Mouse (Mus musculus) liver, embryonic 16.5 days (tissue): Measurements from ENCODE around the gene Pnck. TPM values are rescaled to one million over a fixed set of nuclear protein-coding genes. Genes with fewer than 3 reads are reported as not detected.

Experiments
- ATAC-seq: fragments of 200-750 bp; cut with Nextera tagmentation; 2 replicates; pipeline ENCODE4 v1.8.0; 2017; ENCODE audit warnings: low read depth, mild to moderate bottlenecking, moderate number of reproducible peaks, moderate library complexity
- H3K27ac ChIP-seq: fragments of 300-500 bp; sonication (generic); 2 replicates; pipeline ENCODE4 v1.5.1; 2014; ENCODE audit warnings: mild to moderate bottlenecking, low read length
- H3K27me3 ChIP-seq: fragments of 300-500 bp; sonication (generic); 2 replicates; pipeline ENCODE4 v1.6.1; 2014; ENCODE audit warnings: low read depth, low read length, mixed read lengths; ENCODE audit not compliant: control insufficient read depth, insufficient read depth
- H3K36me3 ChIP-seq: fragments of 300-500 bp; sonication (generic); 2 replicates; pipeline ENCODE4 v1.6.1; 2014; ENCODE audit warnings: mild to moderate bottlenecking; ENCODE audit not compliant: control insufficient read depth, insufficient read depth
- H3K4me1 ChIP-seq: fragments of 300-500 bp; sonication (generic); 2 replicates; pipeline ENCODE4 v1.6.1; 2014; ENCODE audit warnings: low read depth, low read length, mixed read lengths; ENCODE audit not compliant: control insufficient read depth
- H3K4me2 ChIP-seq: fragments of 300-500 bp; sonication (generic); 2 replicates; pipeline ENCODE4 v1.6.1; 2014; ENCODE audit warnings: low read depth, low read length, mixed read lengths
- H3K4me3 ChIP-seq: fragments of 300-500 bp; sonication (generic); 2 replicates; pipeline ENCODE4 v1.5.1; 2014; ENCODE audit warnings: low read depth, mild to moderate bottlenecking, low read length
- H3K9ac ChIP-seq: fragments of 300-500 bp; sonication (generic); 2 replicates; pipeline ENCODE4 v1.6.1; 2014; ENCODE audit warnings: low read depth, low read length
- H3K9me3 ChIP-seq: fragments of 300-500 bp; sonication (generic); replicated peaks from 2 replicates; pipeline ENCODE4 v1.6.1; 2016; ENCODE audit warnings: low read length; ENCODE audit not compliant: control insufficient read depth
- WGBS: fragments of 180-500 bp; shearing (Covaris S2); extraction: QIAGEN DNeasy Blood & Tissue Kit; methylation state at CpG from one replicate; pipeline ENCODE4 v1.1.7; 2014; ENCODE audit not compliant: insufficient replicate concordance; 5-methylcytosine and 5-hydroxymethylcytosine counted together
- polyA plus RNA-seq: library from polyadenylated mRNA; unstranded; fragments of >200 nt; fragmentation: Nextera tagmentation; extraction: Ambion mirVana; gene quantifications from 2 replicates; pipeline ENCODE4 v1.2.1, GENCODE M21; 2015

The Pnck gene
- polyA plus RNA-seq, result 1.5 and 1.6 TPM in 2 replicates

DNA sequence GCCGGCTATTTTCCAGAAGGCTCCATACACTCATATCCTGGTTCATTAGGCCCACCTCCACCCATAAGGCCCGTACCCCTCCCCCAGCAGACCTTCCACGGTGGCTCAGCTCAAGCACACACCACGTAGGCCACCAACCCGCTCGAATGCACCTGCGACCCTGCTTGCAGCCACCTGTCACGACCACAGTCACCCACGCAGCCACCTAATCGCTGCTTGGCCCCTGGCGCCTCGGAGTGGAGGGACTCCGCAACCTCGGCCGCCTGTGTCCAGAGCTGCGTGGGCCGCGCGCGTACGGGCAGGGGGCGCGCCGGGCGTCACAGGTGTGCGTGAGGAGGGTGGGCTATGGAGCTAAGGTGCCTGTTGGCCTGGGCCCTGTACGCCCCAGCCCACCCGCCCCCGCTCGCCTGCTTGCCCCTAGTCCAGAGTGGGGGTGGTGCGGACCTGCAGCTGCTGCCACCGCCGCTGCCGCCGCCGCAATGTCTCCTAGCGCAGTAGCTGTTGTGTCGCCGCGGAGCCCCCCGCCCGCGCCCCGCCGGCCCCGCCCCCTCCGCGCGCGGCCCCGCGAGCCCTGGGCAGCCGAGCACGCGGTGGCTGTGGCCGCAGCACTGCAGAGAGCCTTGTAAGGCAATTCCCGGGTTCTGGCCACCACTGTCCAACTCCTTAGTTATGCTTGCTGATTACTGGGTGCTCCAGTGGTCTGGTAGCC is at the start of gene Pnck:
Gene Pnck (minus strand): TSS at position 543 of the 709 bp plus-strand sequence.
- Histone ChIP-seq H3K27ac (no peak within 1 kb of the TSS), H3K4me1 (no peaks in the 10 kb centered on the region), H3K4me3 (peak within 1 kb of the TSS; percentile 40), H3K9ac (peak within 1 kb of the TSS; percentile 16; the same call in 1 of the 2 replicates), H3K4me2 (peak within 1 kb of the TSS; percentile 57), H3K9me3 (no peaks in the 10 kb centered on the region), H3K36me3 (no peaks in the 10 kb centered on the region), H3K27me3 (peaks cover 6% of the 10 kb centered on the region)
- no peak for ATAC-seq
- WGBS, result 20% methylated on average over 54 of the region's 57 CpGs

DNA sequence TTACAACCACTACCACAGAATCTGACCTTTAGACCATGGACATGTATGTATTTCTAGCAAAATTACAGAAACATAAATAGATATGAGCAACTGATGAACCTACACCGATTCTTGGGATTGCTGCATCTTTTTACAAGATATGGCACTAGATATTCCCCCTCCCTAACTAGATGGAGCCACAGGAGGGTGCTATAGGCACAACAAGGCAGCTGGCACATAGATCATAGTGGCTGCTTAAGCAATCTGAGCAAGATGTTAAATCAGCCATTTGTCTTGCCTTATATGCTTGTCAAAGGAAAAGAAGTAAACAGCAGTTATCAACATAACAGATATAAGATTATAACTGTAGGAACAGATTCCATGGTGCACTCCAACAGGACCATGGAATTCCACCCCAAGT is 40.6 kb upstream of the Pnck start:
- Histone ChIP-seq H3K4me2 (no peak overlapping the region), H3K4me1 (no peaks in the 10 kb centered on the region), H3K4me3 (no peak overlapping the region), H3K36me3 (no peaks in the 10 kb centered on the region), H3K9ac (no peak overlapping the region), H3K27ac (no peak overlapping the region), H3K9me3 (no peaks in the 10 kb centered on the region), H3K27me3 (no peaks in the 10 kb centered on the region)
- 71% methylated on average over 1 of the region's 1 CpGs for WGBS
- no peak for ATAC-seq

DNA sequence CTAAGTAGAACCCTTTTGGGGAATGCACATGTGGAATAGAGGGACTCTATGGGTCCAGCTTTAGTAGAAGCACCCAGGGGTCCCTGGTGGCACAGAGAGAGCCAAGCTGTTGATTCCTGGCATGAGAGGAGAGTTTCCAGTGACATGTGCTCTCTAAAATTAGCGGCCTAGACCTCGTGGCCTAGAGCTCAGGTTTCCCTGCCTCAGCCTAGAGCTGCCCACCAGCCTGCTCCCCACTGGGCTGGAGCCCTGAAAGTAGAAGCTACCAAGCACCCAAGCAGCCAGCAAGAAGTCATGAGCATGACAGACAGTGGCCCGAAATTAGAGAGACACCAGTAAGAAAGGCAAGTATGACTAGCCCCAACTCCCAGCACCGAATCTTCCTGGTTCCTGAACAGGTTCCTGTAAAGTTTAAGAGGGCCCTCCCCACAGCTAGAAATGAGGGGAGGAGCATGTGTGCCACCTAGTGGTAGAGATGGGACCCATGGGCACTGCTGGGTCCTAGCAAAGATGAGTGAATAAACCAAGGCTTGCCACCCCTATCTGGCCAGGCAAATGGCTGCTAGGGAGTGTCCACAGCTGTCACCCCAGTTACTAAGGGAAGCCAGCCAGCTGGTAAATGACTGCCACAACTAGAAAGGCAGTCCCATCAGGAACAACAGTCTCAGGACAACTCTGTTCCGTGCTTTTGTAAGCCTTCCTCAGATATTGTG is 31.2 kb upstream of the Pnck start:
- ATAC-seq, result 0 out of 2 replicates have a peak, but pooled peaks have one; percentile 24

DNA sequence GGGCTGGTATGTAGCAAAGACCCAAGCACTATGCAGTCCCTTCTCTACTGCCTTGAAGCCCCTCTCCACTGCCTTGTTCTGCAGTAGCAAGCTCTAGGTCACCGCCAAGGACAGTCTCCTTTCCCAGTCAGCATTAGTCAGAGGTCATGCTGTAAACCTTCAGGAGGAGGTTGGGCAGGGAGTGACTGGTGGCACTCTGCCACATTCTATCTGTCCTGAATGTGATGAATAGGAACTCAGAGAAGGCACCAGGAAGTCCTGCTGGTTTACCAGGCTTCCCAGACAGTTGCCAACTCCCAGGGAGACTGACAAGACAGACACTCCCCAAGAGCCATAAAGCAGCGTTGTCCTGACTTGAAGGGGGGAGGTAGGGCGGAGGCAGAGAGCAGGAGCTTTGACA is 25.7 kb upstream of the Pnck start:
- H3K4me3 ChIP-seq, result no peak overlapping the region
- H3K4me2 ChIP-seq, result no peak overlapping the region
- no peaks in the 10 kb centered on the region for H3K9me3 ChIP-seq
- H3K27ac ChIP-seq, result no peak overlapping the region
- H3K36me3 ChIP-seq, result no peaks in the 10 kb centered on the region; the same call in none of the 2 replicates
- H3K4me1 ChIP-seq, result no peaks in the 10 kb centered on the region
- WGBS, result 66% methylated on average over 3 of the region's 3 CpGs
- no peaks in the 10 kb centered on the region; the same call in 1 of the 2 replicates for H3K27me3 ChIP-seq
- no peak overlapping the region for H3K9ac ChIP-seq
- no peak for ATAC-seq

More for the DNA sequence above, 31.2 kb upstream of the Pnck start:
- 51% methylated on average over 5 of the region's 5 CpGs for WGBS
- Histone ChIP-seq H3K36me3 (no peaks in the 10 kb centered on the region; the same call in none of the 2 replicates), H3K27me3 (no peaks in the 10 kb centered on the region), H3K4me3 (no peak overlapping the region), H3K9ac (no peak overlapping the region), H3K9me3 (no peaks in the 10 kb centered on the region), H3K4me1 (no peaks in the 10 kb centered on the region), H3K27ac (no peak overlapping the region), H3K4me2 (no peak overlapping the region)

DNA sequence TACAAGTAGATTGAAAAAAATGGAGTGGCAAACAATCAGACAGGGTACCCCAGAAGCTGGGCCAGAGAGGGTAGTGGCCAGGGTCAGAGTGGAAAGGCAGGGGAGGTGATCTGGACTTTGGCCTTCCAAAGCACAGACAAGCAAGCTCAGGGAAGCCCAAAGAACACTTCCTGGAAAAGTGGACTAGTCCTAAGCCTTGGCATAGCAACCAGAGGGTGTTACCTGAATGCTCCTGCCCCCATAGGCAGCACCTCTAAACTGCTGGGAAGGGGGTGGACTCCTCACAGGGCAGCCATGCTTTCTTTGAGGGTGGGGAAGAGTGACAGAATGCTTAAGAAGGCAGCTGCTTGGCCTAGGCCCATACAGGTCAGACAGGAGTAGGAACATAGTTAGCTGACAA is 25.1 kb upstream of the Pnck start:
- ATAC-seq, result no peak
- no peak overlapping the region for H3K4me2 ChIP-seq
- no peaks in the 10 kb centered on the region for H3K9me3 ChIP-seq
- no peaks in the 10 kb centered on the region; the same call in 1 of the 2 replicates for H3K27me3 ChIP-seq
- no peaks in the 10 kb centered on the region for H3K4me1 ChIP-seq
- no peak overlapping the region for H3K9ac ChIP-seq
- H3K36me3 ChIP-seq, result no peaks in the 10 kb centered on the region; the same call in none of the 2 replicates
- no peak overlapping the region for H3K27ac ChIP-seq
- no peak overlapping the region for H3K4me3 ChIP-seq

DNA sequence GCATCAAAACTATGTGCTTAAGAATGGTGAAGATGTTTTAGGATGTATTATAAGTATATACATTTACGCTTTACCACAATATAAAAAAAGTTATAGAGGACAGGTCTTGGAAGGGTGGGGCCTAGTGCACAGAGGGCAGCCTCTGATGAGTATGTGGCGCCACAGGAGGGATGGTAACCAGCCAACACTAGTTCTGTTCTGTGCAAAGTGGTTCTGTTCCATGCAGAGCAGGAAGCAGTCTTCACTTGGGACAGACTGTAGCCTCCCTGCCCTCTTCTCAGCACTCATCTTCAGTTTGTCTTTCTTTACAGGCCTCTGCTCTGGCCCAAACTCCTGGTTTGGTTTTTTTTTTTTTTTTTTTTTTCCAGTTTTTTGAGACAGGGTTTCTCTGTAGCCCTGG is 24.2 kb upstream of the Pnck start:
- H3K27me3 ChIP-seq, result no peaks in the 10 kb centered on the region; the same call in 1 of the 2 replicates
- H3K4me1 ChIP-seq, result no peaks in the 10 kb centered on the region
- H3K36me3 ChIP-seq, result no peaks in the 10 kb centered on the region; the same call in none of the 2 replicates
- no peak overlapping the region for H3K9ac ChIP-seq
- no peaks in the 10 kb centered on the region for H3K9me3 ChIP-seq
- H3K4me2 ChIP-seq, result no peak overlapping the region
- WGBS, result 73% methylated on average over 2 of the region's 2 CpGs
- no peak overlapping the region for H3K4me3 ChIP-seq
- no peak for ATAC-seq
- H3K27ac ChIP-seq, result no peak overlapping the region

DNA sequence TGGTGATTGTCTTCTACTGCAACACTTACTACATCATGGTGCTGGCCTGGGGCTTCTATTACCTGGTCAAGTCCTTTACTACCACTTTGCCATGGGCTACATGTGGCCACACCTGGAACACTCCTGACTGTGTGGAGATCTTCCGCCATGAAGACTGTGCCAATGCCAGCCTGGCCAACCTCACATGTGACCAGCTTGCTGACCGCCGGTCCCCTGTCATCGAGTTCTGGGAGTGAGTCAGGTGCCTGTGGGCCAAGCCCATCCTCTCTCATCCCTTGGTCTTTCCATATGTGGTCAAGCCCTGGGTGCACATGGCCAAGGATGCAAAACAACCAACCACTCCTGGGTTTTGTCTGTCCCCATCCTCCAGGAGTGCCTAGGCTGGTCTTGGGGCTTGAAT is 16.8 kb upstream of the Pnck start:
- WGBS, result 68% methylated on average over 4 of the region's 4 CpGs
- Histone ChIP-seq H3K4me3 (no peak overlapping the region), H3K9me3 (no peaks in the 10 kb centered on the region), H3K4me1 (no peaks in the 10 kb centered on the region), H3K27me3 (peaks cover 26% of the 10 kb centered on the region), H3K36me3 (no peaks in the 10 kb centered on the region), H3K9ac (no peak overlapping the region), H3K27ac (no peak overlapping the region), H3K4me2 (no peak overlapping the region)
- no peak for ATAC-seq

DNA sequence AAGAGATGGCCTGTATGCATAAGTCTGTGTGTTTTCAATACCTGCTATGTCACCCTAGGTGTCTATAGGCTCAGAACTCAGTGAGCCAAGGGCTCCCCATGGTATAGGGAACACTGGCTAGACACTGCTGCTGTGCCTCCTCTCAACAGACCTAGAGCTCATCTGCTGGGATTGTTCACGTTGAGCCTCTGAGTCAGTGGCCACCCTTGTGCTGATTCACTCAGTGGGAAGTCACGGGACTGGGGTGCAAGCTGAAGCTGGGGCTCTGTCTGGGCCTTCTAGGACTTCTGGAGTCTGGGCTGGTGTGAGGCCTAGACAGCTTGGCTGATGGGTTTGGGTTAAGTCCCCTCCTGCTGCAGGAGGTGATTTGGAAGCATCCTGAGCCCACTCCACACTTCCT is 15.3 kb upstream of the Pnck start:
- Histone ChIP-seq H3K4me3 (no peak overlapping the region), H3K36me3 (no peaks in the 10 kb centered on the region), H3K4me2 (no peak overlapping the region), H3K9ac (no peak overlapping the region), H3K27me3 (peaks cover 26% of the 10 kb centered on the region), H3K4me1 (no peaks in the 10 kb centered on the region), H3K27ac (no peak overlapping the region), H3K9me3 (no peaks in the 10 kb centered on the region)
- no peak for ATAC-seq
- WGBS, result 29% methylated on average over 2 of the region's 2 CpGs
